Mouse (Mus musculus) left cerebral cortex, postnatal 4 days (tissue): Measurements from ENCODE around the gene Pom121l2. TPM values are rescaled to one million over a fixed set of nuclear protein-coding genes. Genes with fewer than 3 reads are reported as not detected.

ENCODE experiments used
- DNase-seq: peaks from one replicate; pipeline ENCODE4 v3.0.0-alpha.2; 2022
- intact Hi-C: fragments of 180-260 bp; cut with DNase I; formaldehyde crosslinking; loops from one replicate; pipeline ENCODE4 v1.15.1; 2025
- total RNA-seq, 2 experiments: library from RNA; stranded (reverse); gene quantifications; 2 replicates each; pipeline ENCODE4 v1.2.3; 2021

Pom121l2 gene
- total RNA-seq, 2 experiments from 2014 or later = 0.12 TPM; not detected in 1

GRCm38 (mm10) chr13:21992550-21992949 lies 11.6 kb downstream of the Pom121l2 start:
- intact Hi-C loops = no loop called here

GRCm38 (mm10) chr13:21993957-21994738 lies 13.2 kb downstream of the Pom121l2 start:
- peak; percentile 27 for DNase-seq
- intact Hi-C loops = no loop called here

More at GRCm38 (mm10) chr13:21992550-21992949, 11.6 kb downstream of the Pom121l2 start:
- DNase-seq = no peak

DNA sequence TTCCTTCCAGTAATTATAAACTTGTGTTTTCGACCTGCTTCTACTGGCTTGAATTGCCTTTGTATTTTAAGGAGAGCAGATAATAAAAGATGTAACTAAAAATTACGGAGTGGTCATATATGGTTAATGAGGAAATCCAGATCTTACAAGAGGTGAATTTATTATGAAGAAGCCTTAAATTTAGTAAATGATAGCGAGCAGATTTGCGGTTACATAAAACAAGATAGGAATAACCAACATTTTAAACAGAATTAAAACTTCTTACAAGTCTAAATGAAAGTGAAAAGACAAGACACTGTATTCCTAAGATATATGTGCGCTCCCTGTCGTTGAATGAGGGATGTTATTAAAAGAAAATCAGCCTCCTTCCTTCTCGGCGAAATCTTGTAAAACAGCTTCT lies 13.9 kb downstream of the Pom121l2 start:
- intact Hi-C loops = no loop called here
- DNase-seq = no peak

DNA sequence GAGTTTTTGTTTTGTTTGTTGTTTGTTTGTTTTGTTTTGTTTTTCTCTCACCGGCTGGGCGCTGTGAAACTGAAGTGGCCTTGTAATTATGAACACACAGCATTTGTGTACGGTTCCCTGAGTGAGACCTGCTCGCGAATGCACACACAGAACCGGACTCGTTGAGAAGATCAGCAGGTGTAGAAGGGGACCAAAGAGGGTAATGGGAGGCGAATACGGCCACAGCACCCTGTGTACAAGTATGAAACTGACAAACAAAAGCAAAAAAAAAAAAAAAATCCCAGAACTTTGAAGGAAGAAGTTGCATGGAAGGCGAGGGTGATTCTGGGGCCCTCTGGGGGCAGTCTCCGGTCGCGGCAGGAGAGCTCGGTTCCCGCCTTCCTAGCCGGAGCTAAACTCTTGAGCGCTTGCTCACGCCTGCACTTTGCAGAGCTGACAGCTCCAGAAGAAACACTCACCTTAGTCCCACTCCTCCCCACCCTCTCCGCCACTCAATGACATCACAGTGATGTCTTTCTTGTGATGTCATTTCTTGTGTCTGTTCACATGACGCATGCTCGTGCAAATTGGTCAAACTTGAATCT lies 14.4 kb downstream of the Pom121l2 start:
- peak; percentile 22 for DNase-seq
- intact Hi-C loops = no loop called here

GRCm38 (mm10) chr13:21996101-21996839 lies 15.3 kb downstream of the Pom121l2 start:
- DNase-seq = no peak
- intact Hi-C loops = no loop called here

- DNase-seq = no peak
- intact Hi-C loops = no loop called here
Observed at GRCm38 (mm10) chr13:21996840-21997185, 15.8 kb downstream of the Pom121l2 start.

GRCm38 (mm10) chr13:21997201-21997820 lies 16.3 kb downstream of the Pom121l2 start:
- intact Hi-C loops = no loop called here
- no peak for DNase-seq

DNA sequence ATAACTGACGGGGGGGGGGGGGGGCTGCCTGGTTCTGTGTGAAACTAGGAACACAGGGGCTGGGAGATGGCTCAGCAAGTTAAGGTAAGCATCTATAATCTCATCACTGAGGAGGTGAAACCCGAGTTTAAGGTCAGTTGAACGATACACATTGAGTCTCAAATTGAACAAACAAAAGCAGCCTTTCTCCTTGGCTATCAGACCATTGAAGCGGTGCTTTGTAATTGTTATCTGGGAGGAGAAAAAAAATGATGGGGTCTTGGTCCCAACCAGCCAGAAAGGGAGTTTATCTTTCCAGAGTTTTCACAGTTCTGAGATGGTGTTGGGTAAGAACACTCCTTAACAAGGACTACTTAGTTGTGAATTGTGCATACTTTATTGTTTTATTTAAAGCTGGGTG lies 16.8 kb downstream of the Pom121l2 start:
- intact Hi-C loops = no loop called here
- DNase-seq = no peak

GRCm38 (mm10) chr13:21998412-21998811 lies 17.4 kb downstream of the Pom121l2 start:
- DNase-seq = no peak
- intact Hi-C loops = no loop called here

DNA sequence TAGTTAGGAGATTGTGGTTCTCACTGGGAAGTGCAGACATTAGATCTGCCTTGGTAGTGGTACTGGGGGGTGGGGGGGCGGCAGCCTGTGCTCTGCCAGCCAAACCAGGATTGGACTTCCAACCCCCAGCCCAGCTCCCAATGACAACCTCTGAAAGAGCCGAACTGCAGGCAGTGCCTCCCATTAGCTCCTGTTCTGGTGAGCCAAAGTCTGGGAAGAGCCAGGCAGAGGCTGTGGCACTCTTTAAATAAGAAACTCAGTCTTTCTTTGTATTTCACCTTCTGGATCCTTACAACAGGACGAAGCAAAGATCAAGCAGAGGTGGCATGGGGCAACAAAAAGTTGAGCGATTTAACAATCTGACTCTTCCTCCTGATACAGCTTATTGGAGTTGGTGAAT lies 18.2 kb downstream of the Pom121l2 start:
- no peak for DNase-seq
- intact Hi-C loops = no loop called here

DNA sequence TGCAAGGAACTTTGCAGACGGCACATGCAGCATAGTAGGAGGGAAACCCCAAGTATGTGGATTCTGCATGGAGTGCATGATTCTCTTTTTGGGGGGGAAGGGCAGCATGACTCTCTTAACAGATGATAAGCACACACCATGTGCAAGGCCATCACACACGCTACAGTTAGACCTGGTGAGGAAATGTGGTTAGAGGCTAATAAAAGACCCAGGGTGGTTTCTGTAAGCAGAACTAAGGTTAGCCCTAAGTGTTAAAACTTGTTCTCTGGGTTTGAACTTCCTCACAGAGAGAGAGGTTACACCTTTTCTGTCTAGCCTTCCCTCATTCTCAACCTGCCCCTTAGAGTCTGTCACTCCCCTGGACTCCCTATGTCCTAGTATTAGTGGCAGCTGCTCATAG lies 20.4 kb downstream of the Pom121l2 start:
- DNase-seq = no peak
- intact Hi-C loops = no loop called here

- no peak for DNase-seq
- intact Hi-C loops = no loop called here
Observed at GRCm38 (mm10) chr13:22001823-22002222, 20.8 kb downstream of the Pom121l2 start.

GRCm38 (mm10) chr13:22005605-22006333 lies 24.8 kb downstream of the Pom121l2 start:
- no peak for DNase-seq
- intact Hi-C loops = no loop called here

DNA sequence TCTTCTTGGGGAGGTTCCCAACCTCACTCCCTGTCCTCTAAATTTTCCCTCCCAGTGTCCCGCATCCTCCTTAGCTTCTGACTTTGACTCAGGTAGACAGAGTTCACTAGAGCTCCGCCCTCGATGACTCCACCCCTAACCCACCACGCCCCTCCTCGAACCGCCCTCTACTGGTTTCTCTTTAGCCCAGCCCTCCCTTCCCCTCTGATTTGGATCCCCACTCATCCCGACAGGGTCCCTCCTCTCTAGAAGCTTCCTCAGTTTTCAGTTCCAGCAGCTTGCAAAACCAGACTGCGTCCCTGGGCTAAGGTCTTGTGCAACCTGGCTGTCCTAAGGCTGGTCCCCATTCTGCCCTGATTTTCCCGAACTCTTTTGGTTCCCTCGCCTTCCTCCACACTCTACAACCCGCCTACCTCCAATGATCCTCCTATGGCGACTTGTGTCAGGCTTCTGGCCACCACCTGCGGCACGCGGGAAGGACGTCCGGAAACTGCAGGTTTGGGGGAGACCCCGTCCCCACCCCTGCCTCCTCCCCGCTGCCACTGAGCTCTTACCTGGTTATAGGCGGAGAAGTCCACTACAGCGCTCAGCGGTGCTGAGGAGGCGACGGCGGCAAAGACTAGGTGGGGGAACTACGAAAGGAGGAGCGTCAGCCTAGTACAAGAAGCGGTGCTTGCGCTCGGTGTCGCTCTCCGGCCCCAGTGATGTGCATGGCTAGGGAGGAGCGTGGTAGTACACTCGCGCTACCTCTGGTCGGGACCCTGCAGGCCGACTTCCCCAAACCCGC lies 25.5 kb downstream of the Pom121l2 start:
- no peak for DNase-seq
- intact Hi-C loops = no loop called here

DNA sequence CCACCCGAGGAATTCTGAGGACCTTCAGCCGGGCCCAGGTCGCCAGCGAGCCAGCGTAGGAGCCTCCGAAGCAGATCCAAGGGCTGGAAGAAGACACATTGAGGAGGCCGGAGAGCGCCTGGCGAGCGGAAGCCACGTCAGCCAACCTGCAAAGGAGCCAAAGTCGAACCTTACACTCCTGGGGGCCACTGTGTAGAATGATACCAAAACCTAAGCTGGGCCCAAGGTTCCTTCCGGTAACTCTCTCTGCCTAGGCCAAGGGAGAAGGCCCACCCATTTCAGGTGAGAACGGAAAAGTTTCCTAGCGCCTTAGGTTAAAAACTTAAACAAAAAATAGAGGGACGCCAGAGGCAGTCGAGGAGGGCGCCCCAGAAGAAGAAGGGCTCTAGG lies 26.1 kb downstream of the Pom121l2 start:
- intact Hi-C loops = no loop called here

DNA sequence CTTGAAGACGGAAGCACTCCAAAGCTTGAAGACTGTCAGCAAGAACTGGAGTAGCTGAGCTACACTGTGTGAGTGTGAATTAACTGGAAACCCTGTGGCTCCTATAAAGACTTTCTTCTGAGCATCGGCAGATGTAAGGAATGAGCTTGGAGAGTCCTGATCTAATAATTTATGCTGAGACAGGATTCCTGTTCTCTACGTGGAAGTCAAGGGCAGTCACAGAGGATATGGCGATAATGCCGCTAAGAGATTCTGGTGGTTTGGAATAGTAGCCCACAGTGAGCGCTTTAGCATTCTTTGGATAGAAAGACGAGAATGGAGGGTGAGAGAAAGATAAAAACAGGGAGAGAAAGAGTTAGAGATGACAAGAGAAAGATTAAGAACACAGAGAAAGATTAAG lies 26.9 kb downstream of the Pom121l2 start:
- DNase-seq = no peak
- intact Hi-C loops = no loop called here

More for the DNA sequence above, 26.1 kb downstream of the Pom121l2 start:
- DNase-seq = no peak

- intact Hi-C loops = no loop called here
- DNase-seq = no peak
Observed at GRCm38 (mm10) chr13:22008707-22009106, 27.7 kb downstream of the Pom121l2 start.

GRCm38 (mm10) chr13:22009642-22010041 lies 28.6 kb downstream of the Pom121l2 start, which contains the start of gene Prss16:
Gene Prss16 (minus strand): TSS chr13:22009742.
- DNase-seq = no peak
- intact Hi-C loops = no loop called here

GRCm38 (mm10) chr13:22013716-22014115 lies 32.7 kb downstream of the Pom121l2 start:
- intact Hi-C loops = no loop called here
- no peak for DNase-seq

DNA sequence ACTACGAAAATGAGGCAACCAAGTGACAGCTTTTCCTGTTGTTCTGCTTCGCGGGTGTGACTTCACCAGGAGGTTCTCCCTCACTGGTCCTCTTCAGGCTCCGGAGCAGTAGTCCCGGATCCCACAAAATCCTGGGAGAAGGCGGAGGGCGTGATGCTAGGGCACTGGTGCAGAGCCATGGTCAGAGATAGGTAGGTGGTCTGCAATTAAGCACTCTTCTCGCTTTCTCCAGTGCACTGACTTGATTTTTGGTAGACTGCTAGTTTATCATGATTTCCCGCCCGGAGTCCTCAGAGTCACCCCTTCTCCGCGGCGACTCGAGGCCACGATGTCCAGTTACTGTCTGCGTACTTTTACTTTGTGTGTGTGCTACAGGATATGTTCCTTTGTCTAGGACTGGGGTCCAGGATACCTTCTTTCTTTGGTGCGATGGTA lies 33.4 kb downstream of the Pom121l2 start:
- no peak for DNase-seq
- intact Hi-C loops = no loop called here
